Mouse (Mus musculus): ENCODE measurements around the gene Sdr42e1. TPM values are rescaled to one million over a fixed set of nuclear protein-coding genes. Genes with fewer than 3 reads are reported as not detected.

Sdr42e1 gene
- polyA plus RNA-seq, 1 experiment from 2014 or later, result not detected

DNA sequence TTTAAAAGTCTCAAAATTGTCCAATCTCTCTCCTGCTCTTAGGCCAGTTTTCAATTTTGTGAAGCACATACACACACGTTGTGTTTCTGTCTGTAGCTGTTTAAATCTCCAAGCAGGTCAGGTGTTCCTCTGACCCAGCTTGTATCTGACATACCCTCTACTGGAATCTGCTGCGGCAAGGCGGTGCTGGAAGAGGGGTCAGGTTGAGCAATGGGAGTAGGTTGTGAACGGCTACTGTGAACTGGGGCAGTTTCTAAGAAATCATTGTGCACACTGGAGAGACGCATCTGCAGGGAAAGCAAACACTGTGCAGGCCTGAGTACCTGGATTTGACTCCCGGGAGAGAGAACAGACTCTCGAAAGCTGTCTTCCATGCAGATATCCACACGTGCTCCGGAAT lies 3.0 kb upstream of the Sdr42e1 start:
- WGBS, result 76% methylated on average over 9 of the region's 9 CpGs
- Histone ChIP-seq H3K27me3 (ENCODE audit: control insufficient read depth, insufficient read depth, low read length) (no peaks in the 10 kb centered on the region), H3K4me1 (replicated peaks; ENCODE audit: control insufficient read depth, insufficient read depth, low read length) (no peaks in the 10 kb centered on the region), H3K9ac (ENCODE audit: low read length) (no peak overlapping the region), H3K4me3 (ENCODE audit: low read depth, low read length) (no peak overlapping the region), H3K27ac (ENCODE audit: low read depth, low read length) (no peak overlapping the region), H3K9me3 (ENCODE audit: control insufficient read depth, low read length) (no peaks in the 10 kb centered on the region), H3K36me3 (ENCODE audit: control insufficient read depth, insufficient read depth, low read length) (no peaks in the 10 kb centered on the region), H3K4me2 (ENCODE audit: low read depth, low read length, severe bottlenecking) (no peak overlapping the region)
- ATAC-seq (replicated peaks; ENCODE audit: low FRiP score), result no peak
- no peak for DNase-seq (ENCODE audit: low spot score)

DNA sequence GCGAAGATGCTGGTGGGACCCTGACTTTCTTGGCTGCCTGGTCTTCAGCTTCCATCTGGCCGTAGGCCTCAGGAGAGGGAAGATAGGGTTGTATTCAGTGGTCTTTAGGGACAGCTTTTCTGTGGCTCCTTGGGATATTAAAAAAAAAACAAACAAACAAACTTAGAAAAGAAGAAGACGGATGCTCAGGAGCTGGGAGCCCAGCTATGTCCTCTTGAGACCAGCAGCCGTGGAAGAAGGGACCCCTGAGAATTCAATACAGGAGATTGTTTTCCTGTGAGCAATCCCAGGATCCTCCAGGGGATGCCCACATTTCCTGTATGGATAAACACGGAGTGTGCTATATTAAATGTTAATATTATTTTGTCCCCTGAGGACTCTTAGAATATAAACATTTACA lies 1.7 kb upstream of the Sdr42e1 start:
- 83% methylated on average over 5 of the region's 5 CpGs for WGBS

DNA sequence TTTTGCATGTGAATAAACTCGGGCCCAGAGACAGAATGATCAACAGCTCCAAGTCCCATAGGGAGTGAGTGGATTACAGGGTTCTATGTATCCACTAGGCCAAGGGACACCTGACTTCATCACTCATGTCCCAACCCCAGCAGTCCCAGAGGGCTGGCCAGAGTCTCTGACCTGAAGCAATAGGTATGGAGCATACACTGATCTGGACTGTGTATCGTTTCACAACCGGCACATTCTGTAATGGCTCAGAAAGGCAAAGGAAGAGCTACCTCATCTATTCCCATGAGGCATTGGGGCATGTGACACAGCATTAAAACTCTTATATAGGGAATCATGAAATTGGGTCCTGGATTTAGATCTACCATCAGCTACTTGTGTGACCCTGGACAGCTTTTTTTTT lies 931 bp downstream of the Sdr42e1 start:
- Histone ChIP-seq H3K27me3 (ENCODE audit: control insufficient read depth, insufficient read depth, low read length) (no peaks in the 10 kb centered on the region), H3K4me3 (ENCODE audit: low read depth, low read length) (no peak overlapping the region), H3K9me3 (ENCODE audit: control insufficient read depth, low read length) (no peaks in the 10 kb centered on the region), H3K4me2 (ENCODE audit: low read depth, low read length, severe bottlenecking) (no peak overlapping the region), H3K36me3 (ENCODE audit: control insufficient read depth, insufficient read depth, low read length) (no peaks in the 10 kb centered on the region), H3K9ac (ENCODE audit: low read length) (no peak overlapping the region), H3K27ac (ENCODE audit: low read depth, low read length) (no peak overlapping the region), H3K4me1 (replicated peaks; ENCODE audit: control insufficient read depth, insufficient read depth, low read length) (no peaks in the 10 kb centered on the region)
- ATAC-seq (replicated peaks; ENCODE audit: low FRiP score) (no peak), DNase-seq (ENCODE audit: low spot score) (no peak)
- 81% methylated on average over 3 of the region's 3 CpGs for WGBS

More for the DNA sequence above, 1.7 kb upstream of the Sdr42e1 start:
- no peak for ATAC-seq (replicated peaks; ENCODE audit: low FRiP score)
- H3K4me1 ChIP-seq (replicated peaks; ENCODE audit: control insufficient read depth, insufficient read depth, low read length), result no peaks in the 10 kb centered on the region
- no peak for DNase-seq (ENCODE audit: low spot score)
- no peaks in the 10 kb centered on the region for H3K27me3 ChIP-seq (ENCODE audit: control insufficient read depth, insufficient read depth, low read length)
- no peaks in the 10 kb centered on the region for H3K9me3 ChIP-seq (ENCODE audit: control insufficient read depth, low read length)
- no peak overlapping the region for H3K4me3 ChIP-seq (ENCODE audit: low read depth, low read length)
- no peaks in the 10 kb centered on the region for H3K36me3 ChIP-seq (ENCODE audit: control insufficient read depth, insufficient read depth, low read length)
- H3K4me2 ChIP-seq (ENCODE audit: low read depth, low read length, severe bottlenecking), result no peak overlapping the region
- no peak overlapping the region for H3K27ac ChIP-seq (ENCODE audit: low read depth, low read length)
- no peak overlapping the region for H3K9ac ChIP-seq (ENCODE audit: low read length)

DNA sequence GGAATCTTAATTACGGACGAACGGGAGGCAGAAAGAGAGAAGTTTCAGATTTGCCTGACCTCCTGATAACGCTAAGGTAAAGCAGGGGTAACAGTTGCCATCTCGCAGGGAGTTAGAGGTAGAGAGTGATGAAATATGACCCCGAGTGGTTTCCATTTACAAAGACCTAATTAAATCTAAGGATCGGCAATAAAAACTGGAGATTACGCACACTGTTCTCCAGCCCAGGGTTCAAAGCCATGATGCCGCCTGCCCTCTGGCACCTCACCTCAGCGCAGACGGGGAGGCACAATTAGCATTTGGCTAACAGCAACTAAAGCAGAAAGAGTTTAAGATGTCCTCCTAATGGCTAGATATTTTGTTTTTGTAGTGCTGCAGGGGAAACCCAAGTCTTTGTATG lies 3.0 kb downstream of the Sdr42e1 start:
- no peak overlapping the region for H3K4me2 ChIP-seq (ENCODE audit: low read depth, low read length, severe bottlenecking)
- H3K36me3 ChIP-seq (ENCODE audit: control insufficient read depth, insufficient read depth, low read length), result no peaks in the 10 kb centered on the region
- WGBS, result 37% methylated on average over 11 of the region's 11 CpGs
- no peaks in the 10 kb centered on the region for H3K4me1 ChIP-seq (replicated peaks; ENCODE audit: control insufficient read depth, insufficient read depth, low read length)
- H3K4me3 ChIP-seq (ENCODE audit: low read depth, low read length), result no peak overlapping the region
- H3K9ac ChIP-seq (ENCODE audit: low read length), result no peak overlapping the region
- H3K27ac ChIP-seq (ENCODE audit: low read depth, low read length), result no peak overlapping the region
- DNase-seq (ENCODE audit: low spot score) (no peak), ATAC-seq (replicated peaks; ENCODE audit: low FRiP score) (no peak)
- no peaks in the 10 kb centered on the region for H3K9me3 ChIP-seq (ENCODE audit: control insufficient read depth, low read length)
- no peaks in the 10 kb centered on the region for H3K27me3 ChIP-seq (ENCODE audit: control insufficient read depth, insufficient read depth, low read length)

DNA sequence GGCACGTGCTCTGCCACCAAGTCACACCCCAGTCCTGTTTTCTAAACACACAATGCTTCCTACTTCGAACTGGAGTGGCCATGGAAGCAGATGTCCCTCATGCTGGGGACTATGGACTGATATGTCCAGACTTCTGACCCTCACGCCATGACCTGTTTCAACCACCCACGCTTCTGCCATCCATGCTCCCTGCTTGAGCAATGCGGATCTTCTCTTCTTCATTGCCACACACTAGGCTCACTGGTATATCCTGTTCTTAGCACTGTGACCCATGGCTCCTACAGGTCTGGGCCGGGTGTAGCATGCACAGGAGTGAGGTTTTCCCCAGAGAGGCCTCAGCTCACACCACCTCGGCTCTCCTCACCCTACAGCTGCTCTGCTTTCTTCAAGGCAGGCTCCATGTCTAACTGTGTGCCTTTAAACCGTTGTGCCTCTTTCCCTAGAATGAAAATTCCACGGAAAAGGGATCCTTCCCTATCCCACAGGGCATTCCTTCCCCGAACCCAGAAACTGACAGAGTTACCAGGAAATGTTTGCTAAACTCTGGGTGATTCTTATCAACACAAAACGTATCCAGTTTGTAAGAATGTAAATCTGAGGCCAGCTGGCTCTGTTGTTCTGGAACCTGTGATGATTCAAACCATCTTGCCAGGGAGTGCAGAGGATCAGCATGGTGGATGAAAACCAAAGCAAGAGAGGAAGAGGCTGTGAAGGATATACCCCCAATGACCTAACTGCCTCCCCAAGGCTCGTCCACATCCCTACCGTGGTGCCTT lies 6.0 kb downstream of the Sdr42e1 start:
- DNase-seq (ENCODE audit: low spot score) (no peak), ATAC-seq (replicated peaks; ENCODE audit: low FRiP score) (no peak)
- WGBS, result 81% methylated on average over 13 of the region's 13 CpGs
- Histone ChIP-seq H3K9me3 (ENCODE audit: control insufficient read depth, low read length) (no peaks in the 10 kb centered on the region), H3K4me3 (ENCODE audit: low read depth, low read length) (no peak overlapping the region), H3K4me1 (replicated peaks; ENCODE audit: control insufficient read depth, insufficient read depth, low read length) (no peaks in the 10 kb centered on the region), H3K27me3 (ENCODE audit: control insufficient read depth, insufficient read depth, low read length) (no peaks in the 10 kb centered on the region), H3K36me3 (ENCODE audit: control insufficient read depth, insufficient read depth, low read length) (no peaks in the 10 kb centered on the region), H3K4me2 (ENCODE audit: low read depth, low read length, severe bottlenecking) (no peak overlapping the region), H3K27ac (ENCODE audit: low read depth, low read length) (no peak overlapping the region), H3K9ac (ENCODE audit: low read length) (no peak overlapping the region)

DNA sequence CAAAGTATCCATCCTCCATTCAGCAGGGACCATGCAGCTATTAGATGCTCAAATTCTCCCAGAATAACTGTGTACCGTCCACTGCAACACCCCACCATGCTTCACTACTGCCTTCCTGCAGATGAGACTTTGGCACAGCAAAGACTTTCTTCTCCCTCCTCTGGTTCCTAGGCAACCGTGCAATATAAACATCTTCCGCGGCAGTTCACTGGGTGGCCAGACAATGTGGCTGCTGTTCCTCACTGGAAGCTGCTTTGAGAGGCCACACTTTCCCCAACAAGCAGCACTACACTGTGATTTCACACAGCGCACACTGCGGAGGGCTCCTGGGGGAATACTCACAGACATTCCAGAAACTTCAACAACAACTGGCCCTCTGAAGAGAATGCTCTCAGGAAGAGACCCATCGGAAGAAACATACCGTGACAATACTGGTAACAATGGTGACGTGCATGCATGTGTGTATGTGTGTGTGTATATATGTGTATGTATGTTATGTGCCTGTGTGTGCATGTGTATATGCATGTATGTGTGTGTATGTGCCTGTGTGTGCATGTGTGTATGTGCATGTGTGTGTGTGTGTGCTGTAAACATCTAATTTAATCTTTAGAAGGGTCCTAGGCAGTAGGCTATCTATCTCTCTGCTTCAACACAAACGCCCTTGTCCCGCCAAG lies 13.0 kb downstream of the Sdr42e1 start:
- Histone ChIP-seq H3K36me3 (ENCODE audit: control insufficient read depth, insufficient read depth, low read length) (no peaks in the 10 kb centered on the region), H3K4me1 (replicated peaks; ENCODE audit: control insufficient read depth, insufficient read depth, low read length) (no peaks in the 10 kb centered on the region), H3K9ac (ENCODE audit: low read length) (no peak overlapping the region), H3K27me3 (ENCODE audit: control insufficient read depth, insufficient read depth, low read length) (no peaks in the 10 kb centered on the region), H3K9me3 (ENCODE audit: control insufficient read depth, low read length) (no peaks in the 10 kb centered on the region), H3K4me3 (ENCODE audit: low read depth, low read length) (no peak overlapping the region), H3K27ac (ENCODE audit: low read depth, low read length) (no peak overlapping the region), H3K4me2 (ENCODE audit: low read depth, low read length, severe bottlenecking) (no peak overlapping the region)
- ATAC-seq (replicated peaks; ENCODE audit: low FRiP score) (peak; percentile 67; the same call in 1 of the 2 replicates), DNase-seq (ENCODE audit: low spot score) (peak; percentile 68)
- WGBS, result 50% methylated on average over 11 of the region's 11 CpGs

DNA sequence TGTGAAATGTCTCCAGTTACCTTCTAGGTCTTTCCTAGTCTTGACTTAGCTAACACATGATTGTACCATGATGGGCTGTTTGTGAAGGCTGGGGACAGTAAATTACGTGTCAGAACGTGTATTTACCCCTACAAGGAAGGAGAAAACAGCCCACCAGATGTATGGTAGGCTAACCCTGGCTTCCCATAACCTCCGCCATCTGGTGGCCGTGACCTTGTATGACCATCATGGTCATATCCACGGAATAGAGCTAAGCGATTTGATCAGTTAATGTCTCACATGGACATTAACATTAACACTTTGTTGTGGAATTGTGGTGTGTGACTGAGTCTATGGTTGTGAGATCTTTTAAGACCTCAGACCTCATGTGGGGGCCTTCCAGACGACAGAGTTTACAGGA lies 14.5 kb downstream of the Sdr42e1 start:
- Histone ChIP-seq H3K9ac (ENCODE audit: low read length) (no peak overlapping the region), H3K9me3 (ENCODE audit: control insufficient read depth, low read length) (no peaks in the 10 kb centered on the region), H3K4me2 (ENCODE audit: low read depth, low read length, severe bottlenecking) (no peak overlapping the region), H3K4me1 (replicated peaks; ENCODE audit: control insufficient read depth, insufficient read depth, low read length) (no peaks in the 10 kb centered on the region), H3K27me3 (ENCODE audit: control insufficient read depth, insufficient read depth, low read length) (no peaks in the 10 kb centered on the region), H3K4me3 (ENCODE audit: low read depth, low read length) (no peak overlapping the region), H3K36me3 (ENCODE audit: control insufficient read depth, insufficient read depth, low read length) (no peaks in the 10 kb centered on the region), H3K27ac (ENCODE audit: low read depth, low read length) (no peak overlapping the region)
- no peak for DNase-seq (ENCODE audit: low spot score)
- WGBS, result 82% methylated on average over 7 of the region's 7 CpGs
- no peak for ATAC-seq (replicated peaks; ENCODE audit: low FRiP score)

DNA sequence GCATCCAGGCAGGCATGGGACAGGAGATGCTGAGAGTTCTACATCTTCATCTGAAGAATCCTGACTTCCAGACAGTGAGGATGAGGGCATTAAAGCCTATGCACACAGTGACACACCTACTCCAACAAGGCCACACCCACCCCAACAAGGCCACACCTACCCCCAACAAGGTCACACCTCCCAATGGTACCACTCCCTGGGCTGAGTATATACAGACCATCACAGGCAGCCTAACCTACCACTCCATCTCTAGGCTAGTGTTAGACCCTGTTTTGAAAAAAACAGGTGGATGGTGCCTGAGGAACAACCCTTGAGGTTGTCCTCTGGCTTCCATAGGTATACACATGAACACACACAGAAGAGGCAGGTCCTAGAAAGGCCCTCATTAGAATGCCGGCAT lies 21.2 kb downstream of the Sdr42e1 start:
- Histone ChIP-seq H3K27me3 (ENCODE audit: control insufficient read depth, insufficient read depth, low read length) (no peaks in the 10 kb centered on the region), H3K9me3 (ENCODE audit: control insufficient read depth, low read length) (no peaks in the 10 kb centered on the region), H3K36me3 (ENCODE audit: control insufficient read depth, insufficient read depth, low read length) (no peaks in the 10 kb centered on the region), H3K4me2 (ENCODE audit: low read depth, low read length, severe bottlenecking) (no peak overlapping the region), H3K4me3 (ENCODE audit: low read depth, low read length) (no peak overlapping the region), H3K4me1 (replicated peaks; ENCODE audit: control insufficient read depth, insufficient read depth, low read length) (no peaks in the 10 kb centered on the region), H3K9ac (ENCODE audit: low read length) (no peak overlapping the region), H3K27ac (ENCODE audit: low read depth, low read length) (no peak overlapping the region)
- WGBS, result 100% methylated on average over 1 of the region's 1 CpGs
- DNase-seq (ENCODE audit: low spot score) (no peak), ATAC-seq (replicated peaks; ENCODE audit: low FRiP score) (no peak)

DNA sequence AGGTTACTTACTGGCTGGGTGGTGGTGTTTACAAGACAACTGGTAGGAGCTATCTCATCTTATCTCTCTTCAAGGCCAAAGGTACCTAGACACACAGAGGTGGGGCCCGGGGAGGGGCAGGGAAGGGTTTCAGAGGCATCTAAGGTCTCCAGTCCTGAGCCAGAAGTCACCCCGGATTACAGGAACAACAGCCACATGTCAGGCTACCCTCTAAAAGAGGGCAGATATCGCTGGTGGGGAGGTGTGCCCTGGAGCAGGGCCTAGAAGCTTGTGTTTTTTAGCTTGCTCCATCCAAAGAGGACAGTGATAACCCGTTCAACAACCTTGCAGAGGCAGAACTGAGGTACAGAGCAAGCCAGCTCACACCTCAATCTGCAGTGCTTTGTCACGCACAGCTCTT lies 27.0 kb downstream of the Sdr42e1 start:
- Histone ChIP-seq H3K27ac (ENCODE audit: low read depth, low read length) (no peak overlapping the region), H3K4me2 (ENCODE audit: low read depth, low read length, severe bottlenecking) (no peak overlapping the region), H3K4me3 (ENCODE audit: low read depth, low read length) (no peak overlapping the region), H3K36me3 (ENCODE audit: control insufficient read depth, insufficient read depth, low read length) (no peaks in the 10 kb centered on the region), H3K9ac (ENCODE audit: low read length) (no peak overlapping the region), H3K9me3 (ENCODE audit: control insufficient read depth, low read length) (no peaks in the 10 kb centered on the region), H3K27me3 (ENCODE audit: control insufficient read depth, insufficient read depth, low read length) (no peaks in the 10 kb centered on the region), H3K4me1 (replicated peaks; ENCODE audit: control insufficient read depth, insufficient read depth, low read length) (no peaks in the 10 kb centered on the region)
- DNase-seq (ENCODE audit: low spot score) (no peak), ATAC-seq (replicated peaks; ENCODE audit: low FRiP score) (no peak)
- 80% methylated on average over 5 of the region's 5 CpGs for WGBS

Measured in forebrain, embryonic 11.5 days (tissue).